Mouse (Mus musculus): Measurements from ENCODE around the gene Mrpl16.

The Mrpl16 gene

DNA sequence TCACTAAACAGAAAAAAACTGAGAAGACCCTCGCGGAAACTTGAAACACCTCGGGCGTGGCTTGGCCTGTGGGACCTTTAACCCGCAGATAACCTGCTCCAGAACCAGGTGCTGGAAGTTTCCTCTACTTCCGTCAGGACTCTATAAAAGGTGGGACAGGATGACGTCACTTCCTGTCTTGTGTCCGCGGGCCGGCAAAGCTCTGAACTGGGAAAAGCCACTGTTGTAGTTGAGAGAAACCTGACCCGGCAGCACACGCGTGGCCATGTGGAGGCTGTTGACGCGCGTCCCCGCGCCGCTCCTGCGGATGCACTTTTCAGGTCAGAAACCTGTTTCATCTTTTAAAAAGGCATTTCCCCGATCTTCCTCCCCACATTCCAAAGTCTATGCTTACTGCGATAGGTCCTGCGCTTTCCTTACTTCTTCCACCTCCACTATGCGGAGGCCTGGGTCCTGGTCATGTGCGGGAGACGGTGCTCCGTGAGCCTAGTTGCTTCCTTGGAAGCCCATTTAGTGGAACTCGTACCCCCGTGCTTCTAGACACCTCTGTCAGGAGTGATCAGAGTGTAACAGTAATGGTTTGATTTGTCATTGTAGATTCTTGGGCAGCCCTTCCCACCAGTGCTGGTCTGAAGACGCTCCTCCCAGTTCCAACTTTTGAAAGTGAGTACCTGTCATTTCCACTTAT, at the start of gene Mrpl16:
Mrpl16 (plus strand) TSS at position 187 of the 688 bp plus-strand sequence.
- peak; percentile 84 to 87 for DNase-seq (ENCODE audit: low spot score in 2 of 2)

DNA sequence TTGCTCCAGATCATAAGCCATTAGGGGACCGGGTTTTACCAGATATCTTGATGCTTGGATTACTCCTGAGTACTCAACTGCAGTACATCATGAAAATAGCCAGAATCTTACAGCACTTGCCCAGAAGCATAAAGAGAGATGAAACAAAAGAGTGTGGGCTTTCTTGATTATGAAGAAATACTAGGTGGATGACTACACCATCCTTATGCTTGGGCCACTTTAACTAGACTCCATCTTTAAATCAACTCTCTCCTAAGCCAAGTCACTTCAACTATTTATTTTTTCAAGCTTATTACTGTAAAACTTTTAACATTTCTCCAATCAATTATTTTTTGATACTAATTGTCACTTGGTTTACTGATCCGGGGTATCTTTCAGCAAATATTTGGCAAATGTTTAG, 46.3 kb upstream of the Mrpl16 start:
- DNase-seq (ENCODE audit: low spot score in 2 of 2) = no peak

DNA sequence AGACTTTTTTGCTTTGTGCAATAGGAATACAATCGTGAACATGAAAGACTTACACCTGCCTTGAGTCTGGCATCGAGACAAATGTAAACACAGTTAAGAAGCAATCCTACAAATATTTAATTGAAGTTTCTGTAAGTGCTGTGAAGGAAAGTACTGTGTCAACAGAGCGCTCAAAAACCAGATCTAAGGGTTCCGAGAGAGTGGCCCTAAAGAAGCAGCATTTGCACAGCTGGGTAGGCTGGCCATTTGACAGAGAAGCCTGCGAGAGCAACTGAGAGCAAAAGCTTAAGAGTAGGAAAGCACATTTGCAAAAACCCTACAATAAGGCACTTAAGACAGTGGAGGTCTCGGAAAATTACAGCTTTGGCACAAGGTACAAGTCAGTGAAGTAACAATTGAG, 45.9 kb upstream of the Mrpl16 start:
- no peak for DNase-seq (ENCODE audit: low spot score in 2 of 2)

DNA sequence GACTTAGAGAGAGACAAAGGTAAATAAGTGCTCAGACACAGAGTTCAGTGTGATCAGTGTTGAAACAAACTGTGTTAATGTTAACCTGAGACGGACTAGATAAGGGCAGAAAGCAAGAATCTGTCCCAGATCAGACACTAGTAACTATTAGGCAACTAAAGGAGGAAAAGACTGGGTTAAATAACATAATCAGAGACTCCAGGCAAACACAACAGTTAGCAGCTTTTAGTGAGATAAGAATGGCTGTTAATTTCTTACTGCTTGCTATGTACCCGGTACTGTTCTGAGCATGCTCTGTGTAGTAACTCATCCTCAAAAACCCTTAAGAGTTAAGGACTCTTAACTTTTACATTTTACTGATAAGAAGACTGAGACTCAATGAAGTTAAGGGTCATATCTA, 44.3 kb upstream of the Mrpl16 start:
- DNase-seq (ENCODE audit: low spot score in 2 of 2) = no peak

DNA sequence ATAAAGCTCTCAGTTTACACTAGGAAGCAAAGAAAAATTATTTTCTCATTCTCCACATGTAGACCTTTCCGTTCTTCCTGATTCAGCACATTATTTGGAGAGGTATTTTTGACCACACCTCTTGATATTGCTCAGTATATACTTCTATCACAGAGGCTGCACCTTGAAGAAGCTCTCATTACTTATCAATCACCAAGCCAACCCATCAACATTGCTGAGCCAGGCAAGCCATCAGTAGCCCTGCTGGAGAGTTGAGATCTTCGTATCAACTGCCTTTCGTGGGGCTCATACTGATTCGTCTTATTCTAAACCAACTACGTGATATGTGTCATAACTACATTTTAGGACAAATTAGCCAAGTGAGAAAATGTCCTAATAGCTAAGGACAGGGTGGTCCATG, 42.9 kb upstream of the Mrpl16 start:
- no peak for DNase-seq (ENCODE audit: low spot score in 2 of 2)

DNA sequence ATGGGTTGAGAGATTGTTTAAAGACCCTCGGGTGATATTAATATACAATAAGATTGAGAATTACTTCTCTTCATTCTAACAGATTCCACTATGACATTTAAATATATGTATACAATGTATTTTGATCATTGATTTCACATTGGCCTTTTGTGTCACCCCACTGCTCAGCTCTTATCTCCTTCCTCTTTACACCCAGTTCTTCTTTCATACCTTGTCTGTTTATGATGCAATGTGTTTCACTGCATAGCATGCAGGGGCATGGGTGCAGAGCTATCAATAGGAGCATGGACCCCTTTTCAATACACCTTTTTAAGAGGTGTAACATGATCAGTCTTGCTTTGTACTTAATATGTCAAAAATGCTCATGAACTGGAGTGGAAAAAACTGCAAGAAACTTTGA, 39.9 kb upstream of the Mrpl16 start:
- DNase-seq (ENCODE audit: low spot score in 2 of 2) = no peak

DNA sequence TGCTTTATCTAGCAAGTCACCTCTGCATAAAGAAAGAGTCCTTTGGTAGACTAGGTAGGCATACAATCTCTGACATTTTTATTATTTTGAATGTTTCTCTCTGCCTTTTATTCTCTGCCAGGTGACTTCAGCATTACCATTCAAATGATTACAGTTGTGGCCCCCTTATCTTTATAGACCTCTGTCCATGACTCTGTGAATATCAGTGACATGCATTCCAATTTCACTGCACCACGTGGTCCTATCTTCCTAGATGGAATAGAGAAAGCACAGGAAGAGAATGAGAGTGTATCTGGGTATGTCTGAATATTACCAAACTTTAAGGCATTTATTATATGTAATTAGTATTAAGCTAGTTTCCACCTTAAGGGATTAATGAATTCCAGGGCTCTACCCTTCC, 33.7 kb upstream of the Mrpl16 start:
- no peak for DNase-seq (ENCODE audit: low spot score in 2 of 2)

DNA sequence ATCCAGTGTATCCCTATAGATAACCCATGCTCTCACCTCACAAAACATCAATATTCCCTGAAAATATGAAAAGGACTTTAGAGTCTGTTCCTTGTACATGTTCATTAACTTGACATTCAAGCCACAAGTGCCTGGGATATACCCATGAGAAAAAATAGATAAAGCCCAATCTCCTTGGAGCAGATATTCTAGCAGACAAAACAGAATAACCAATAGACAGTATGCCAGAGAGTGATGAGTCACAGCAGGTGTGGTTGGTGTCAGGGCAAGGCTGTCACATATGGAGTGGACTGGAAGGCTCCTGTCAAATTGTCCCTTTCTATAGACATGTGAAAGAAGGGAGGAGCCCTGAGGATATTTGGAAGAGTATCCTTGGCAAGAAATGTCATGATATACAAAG, 24.5 kb upstream of the Mrpl16 start:
- no peak for DNase-seq (ENCODE audit: low spot score in 2 of 2)

DNA sequence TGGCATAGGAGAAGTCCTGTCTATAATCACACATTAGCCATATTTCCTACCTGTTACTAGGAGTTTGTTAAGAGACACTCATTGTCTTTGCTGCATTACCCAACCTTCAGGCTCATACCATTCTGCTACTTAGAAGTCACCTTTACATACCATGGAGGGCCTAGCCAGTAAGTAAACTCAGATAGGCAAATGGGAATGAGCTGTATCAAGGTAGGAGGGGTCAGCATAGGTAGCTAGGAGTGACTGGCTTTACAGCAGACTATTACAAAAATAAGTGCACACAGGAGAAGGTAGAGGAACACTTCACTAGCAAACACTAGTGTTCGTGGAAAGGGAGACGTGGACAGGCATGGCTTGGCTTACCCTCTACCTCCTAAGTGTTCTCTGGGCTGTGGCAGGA, 22.9 kb upstream of the Mrpl16 start, which contains the start of gene Gif:
Gif (plus strand) TSS at position 257 of the 400 bp plus-strand sequence.
- DNase-seq (ENCODE audit: low spot score in 2 of 2) = no peak

DNA sequence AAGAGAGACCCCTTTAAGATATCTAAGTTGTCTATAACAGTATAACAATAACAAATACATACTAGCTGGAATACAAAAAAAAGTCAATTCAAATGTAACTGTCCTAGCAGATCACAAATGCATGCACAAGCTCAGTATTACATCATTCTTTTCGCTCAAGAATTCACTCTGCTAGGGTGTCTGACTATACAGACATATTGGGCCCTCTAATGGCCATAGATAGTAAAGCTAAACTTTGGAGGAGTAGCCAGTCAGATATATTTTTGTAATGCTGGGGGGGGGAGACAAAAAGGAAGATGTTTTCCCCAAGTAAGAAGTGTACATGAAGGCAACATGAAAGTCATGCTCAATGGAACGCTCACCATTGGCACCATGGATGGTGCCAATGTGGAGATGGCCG, 5.1 kb upstream of the Mrpl16 start:
- no peak for DNase-seq (ENCODE audit: low spot score in 2 of 2)

DNA sequence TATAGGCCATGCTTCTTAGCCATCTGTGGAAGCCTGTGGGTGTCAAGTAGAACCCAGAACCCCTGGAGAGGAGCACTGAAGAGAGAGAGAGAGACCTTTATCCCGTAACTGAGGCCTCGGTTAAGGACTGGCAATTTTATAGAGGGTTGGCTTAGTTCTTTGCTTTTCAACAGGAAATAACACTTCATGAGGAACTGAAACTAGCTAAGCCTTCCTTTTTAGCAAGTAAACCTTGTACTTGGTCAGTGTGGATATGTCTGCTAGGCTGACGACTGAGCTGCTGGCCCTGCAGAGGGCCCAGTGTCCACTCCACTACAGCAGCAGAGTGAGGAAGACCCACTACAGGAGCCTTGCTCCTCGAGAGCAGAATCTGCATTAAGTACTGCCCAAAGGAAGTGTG, 3.8 kb upstream of the Mrpl16 start:
- DNase-seq (ENCODE audit: low spot score in 2 of 2) = peak; percentile 20 to 26

DNA sequence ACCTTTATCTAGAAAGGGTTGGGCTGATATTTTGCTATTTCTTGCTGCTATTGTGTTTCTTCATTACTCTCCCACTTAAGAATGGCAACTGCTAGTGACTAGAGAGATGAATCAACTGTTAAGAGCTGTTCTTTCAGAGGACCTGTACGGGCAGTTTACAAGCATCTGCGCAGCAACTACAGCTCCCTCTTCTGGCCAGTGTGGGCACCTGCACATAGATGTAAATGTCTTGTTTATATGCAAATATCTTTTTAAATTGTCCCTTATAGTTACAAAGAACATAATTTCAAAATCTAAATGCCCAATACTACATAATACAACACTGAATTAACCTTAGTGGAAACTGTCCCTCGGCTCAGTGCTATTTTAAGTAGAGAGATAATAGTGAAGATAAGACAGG, 2.0 kb upstream of the Mrpl16 start:
- peak in 1 of 2 experiments; percentile 48 for DNase-seq (ENCODE audit: low spot score in 2 of 2)

DNA sequence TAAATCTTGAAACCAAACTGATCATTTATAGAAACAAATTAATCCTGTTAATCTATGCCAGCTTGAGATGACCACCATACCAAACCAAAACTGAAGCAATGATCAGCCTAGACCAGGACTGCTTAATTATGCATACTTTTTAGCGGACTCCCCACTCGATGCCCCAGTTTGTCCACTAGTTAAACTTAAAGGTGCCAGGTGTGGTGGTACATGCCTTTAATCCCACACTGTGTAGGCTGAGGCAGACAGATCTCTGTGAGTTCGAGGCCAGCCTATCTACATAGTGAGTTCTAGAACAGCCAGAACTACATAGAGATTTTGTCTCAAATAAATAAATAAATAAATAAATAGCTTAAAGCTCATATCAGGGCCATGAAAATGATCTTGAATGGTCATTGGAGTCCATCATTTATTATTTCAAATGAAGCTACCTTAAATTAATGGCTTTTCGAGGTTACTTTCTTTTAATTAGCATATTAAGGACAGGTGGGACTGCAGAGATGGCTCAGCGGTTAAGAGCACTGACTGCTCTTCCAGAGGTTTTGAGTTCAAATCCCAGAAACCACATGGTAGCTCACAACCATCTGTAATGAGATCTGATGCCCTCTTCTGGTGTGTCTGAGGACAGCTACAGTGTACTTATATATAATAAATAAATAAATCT, 802 bp upstream of the Mrpl16 start:
- no peak for DNase-seq (ENCODE audit: low spot score in 2 of 2)

DNA sequence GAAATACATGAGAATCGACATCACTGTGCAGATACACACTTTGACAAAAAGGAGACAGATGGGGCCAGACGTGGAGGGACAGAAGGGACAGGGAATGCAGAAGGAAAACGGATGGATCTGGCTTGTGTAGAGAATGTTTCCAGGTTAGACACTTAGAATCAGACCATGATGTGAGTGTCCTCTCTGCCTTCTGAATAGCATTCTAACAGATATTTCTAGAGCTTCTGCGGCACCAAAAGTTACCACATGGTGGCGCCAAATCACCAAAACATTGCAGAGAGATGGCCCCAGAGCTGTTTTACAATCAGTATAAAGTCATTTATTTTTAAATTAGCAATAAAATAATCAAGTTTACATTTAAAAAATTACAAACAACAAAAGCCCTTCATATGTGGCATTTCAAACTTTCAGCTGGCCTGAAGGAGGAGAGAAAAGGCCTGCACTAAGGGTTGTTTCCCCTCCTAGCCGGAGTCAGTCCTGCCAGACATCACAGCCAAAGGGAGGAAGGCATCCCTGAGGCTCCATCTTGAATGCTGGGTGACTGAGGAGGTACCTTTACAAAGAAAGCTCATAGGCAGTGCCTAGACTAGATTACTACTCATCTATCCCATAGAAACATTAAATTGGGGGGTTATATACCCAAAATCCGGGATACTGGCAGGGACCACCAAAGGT, 7.1 kb downstream of the Mrpl16 start:
- DNase-seq (ENCODE audit: low spot score in 2 of 2) = peak; percentile 53 to 79

DNA sequence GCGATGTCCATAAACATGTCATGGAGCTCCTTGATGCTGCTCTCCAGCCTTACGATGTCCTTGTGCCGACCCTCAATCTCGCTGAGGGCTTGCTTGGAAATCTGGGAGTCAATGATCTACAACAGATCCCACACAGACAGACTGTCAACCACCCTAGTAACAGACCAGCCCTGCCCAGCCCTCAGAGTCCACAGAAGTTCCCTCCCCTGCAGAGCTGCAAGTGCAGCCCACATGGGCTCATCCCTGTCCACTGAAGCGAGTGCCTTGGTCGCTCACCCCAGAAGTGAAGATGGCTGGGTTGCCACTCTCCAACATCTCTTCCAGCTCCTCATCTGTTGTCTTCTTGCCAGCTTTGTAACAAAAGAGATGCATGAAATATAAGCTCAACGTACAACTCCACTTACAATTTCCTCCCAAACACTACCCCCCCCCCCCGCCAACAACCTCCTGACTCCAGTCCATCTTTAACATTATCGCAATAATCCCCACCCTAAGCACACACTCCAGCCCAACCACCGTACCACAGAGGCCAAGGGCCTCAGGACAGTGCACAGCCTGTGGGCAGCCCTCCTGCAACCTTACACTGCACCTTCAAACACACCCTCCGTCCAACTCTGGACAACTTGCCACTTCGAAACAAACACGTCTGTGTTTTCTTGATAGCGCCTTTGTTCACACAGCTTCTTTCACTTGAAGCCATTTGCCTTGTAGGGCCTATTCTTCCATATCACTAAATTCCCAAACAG, 15.4 kb downstream of the Mrpl16 start:
- no peak for DNase-seq (ENCODE audit: low spot score in 2 of 2)

DNA sequence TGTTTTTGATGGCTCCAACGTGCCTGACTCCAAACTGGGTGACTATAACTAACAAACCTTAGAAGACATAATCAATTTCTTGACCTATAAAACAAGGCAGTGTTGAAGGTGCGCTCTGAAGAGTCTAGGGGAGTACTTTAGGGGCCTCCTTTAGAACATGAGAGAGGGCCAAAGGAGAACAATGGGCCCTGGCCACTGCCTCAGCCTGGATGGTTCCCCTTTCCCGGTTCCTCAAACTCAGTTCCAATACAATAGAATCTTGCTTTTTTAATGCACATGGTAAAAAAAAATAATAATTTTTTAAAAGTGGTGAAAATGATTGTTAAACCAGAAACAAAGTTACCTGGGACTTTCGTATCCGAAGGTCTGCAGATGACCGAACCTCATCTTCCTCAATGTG, 17.6 kb downstream of the Mrpl16 start:
- no peak for DNase-seq (ENCODE audit: low spot score in 2 of 2)

DNA sequence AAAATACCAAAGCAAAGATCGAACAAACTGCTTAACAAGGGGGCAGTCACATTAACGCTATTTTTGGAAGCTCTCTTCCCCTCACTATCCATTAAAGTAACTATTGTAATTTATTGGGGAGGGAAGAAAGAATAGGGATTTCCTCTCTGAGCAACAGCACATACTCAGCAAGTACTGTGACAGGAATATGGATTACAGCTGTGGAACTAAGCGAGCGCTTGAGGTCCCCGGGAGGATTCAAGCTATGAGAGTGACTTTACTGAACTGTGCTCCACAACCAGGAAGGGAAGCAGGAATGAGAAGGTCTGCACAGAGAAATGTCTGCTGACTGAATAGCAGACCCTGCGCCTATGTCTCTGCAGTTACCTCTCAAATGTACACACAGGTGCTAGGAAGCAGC, 18.7 kb downstream of the Mrpl16 start:
- no peak for DNase-seq (ENCODE audit: low spot score in 2 of 2)

DNA sequence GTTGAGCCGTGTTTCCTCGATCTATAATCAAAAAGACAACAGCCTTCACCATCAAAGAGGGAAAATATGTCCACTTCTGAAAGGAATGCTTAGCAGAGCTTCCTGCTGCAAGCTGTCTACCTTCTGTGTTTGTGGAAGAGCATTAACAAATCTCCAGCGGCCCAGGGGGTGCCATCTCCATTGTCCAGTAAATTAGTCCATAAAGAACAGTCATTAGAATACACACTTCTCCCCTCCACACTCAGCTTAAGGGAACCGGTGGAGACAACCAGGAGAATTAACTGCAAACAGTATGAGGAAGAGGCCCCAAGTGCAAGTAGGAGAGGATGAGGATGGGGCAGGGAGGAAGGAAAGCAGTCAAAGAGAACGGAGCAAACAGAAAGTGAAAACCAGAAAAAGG, 21.6 kb downstream of the Mrpl16 start:
- DNase-seq (ENCODE audit: low spot score in 2 of 2) = no peak

DNA sequence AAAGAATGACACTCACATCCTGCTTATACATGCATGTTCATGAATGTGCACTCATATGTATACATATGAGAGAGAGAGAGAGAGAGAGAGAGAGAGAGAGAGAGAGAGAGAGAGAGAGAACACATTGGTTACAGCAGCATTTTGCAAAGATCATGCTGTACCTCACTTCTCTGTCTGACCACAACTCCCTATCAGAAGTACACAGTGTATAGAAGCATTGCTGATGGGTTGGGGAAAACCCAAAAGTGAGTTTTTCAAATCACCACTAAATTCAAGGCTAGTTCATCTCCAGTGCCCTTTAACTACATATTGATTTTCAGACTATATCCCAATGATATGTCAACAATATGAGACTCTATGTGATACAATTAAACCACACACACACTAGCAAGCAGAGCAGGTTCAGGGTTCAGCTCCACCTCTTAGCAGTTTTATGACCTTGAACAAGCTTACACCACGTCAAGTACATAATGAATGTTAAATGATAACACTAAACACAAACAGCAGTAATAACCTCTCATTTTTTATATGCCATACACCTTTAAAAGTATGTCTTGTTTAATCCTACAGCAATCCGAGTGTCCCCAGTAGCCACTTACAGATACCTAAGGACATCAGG, 23.7 kb downstream of the Mrpl16 start:
- DNase-seq (ENCODE audit: low spot score in 2 of 2) = no peak

DNA sequence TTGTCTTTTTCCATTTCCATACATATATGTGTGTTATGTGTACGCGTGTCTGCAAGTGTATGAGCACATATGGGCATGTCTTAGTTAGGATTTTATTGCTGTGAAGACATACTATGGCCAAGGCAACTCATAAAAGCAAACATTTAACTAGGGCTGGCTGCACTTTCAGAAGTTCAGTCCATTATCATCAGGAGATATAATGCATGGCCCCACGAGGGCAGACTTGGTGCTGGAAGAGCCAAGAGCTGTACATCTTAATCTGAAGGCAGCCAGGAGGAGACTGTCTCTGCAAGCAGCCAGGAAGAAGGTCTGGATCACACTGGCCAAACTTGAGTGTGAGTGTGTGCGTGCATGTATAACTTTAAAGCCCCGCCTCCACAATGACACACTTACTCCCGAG, 24.3 kb downstream of the Mrpl16 start:
- no peak for DNase-seq (ENCODE audit: low spot score in 2 of 2)

DNA sequence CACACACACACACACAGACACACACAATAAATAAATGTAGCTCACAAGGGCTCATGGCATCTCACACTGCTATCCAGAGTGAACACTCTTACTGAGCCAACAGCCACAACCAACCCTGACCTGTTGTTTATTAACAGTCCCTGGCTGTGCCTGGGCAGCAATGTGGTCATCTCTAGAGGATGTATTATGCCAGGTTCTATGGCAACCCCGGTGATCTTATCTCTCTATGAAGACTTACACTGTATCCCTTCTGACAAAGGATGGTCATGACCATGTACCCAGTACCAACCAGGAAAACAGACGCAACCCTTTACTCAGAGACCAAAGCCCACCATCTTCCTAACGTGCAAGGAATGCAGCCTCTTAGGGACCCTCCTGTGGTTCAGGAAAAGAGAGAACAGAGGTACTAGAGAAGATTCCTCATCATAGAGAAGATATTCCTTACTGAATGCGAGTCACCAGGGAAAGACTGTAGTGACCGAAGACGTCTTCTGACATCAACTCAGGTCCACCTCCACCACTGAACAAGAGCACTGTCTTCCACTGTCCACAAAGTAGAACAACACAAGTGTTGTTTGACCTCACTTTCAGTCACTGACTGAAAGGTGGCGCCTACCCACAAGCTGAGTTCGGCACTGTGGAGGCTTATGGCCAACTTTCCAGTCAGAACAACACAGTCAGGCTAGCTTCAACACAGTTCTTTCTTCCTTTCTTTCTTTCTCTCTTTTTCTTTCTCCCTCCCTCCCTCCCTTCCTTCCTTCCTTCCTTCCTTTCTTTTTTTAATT, 30.5 kb downstream of the Mrpl16 start:
- no peak for DNase-seq (ENCODE audit: low spot score in 2 of 2)
